Mouse (Mus musculus) G1E-ER4 (cell line): ENCODE measurements around the gene Tpte. TPM values are rescaled to one million over a fixed set of nuclear protein-coding genes. Genes with fewer than 3 reads are reported as not detected.

Experiments used
- GATA1 ChIP-seq: IDR thresholded peaks from one replicate; pipeline ENCODE4 v1.8.0; 2012; ENCODE audit warnings: low read length, inconsistent platforms
- polyA plus RNA-seq: library from polyadenylated mRNA; stranded (reverse); fragments of >175 nt; gene quantifications from 2 replicates; pipeline ENCODE4 v1.2.3, GENCODE M21; 2012

Gene Tpte
- polyA plus RNA-seq, 1 experiment, result not detected

- no peak for TF ChIP-seq GATA1
Observed at GRCm38 (mm10) chr8:22403235-22403634, 120.0 kb downstream of the Tpte start.

- no peak for TF ChIP-seq GATA1
Observed at GRCm38 (mm10) chr8:22405733-22406132, 122.5 kb downstream of the Tpte start.

DNA sequence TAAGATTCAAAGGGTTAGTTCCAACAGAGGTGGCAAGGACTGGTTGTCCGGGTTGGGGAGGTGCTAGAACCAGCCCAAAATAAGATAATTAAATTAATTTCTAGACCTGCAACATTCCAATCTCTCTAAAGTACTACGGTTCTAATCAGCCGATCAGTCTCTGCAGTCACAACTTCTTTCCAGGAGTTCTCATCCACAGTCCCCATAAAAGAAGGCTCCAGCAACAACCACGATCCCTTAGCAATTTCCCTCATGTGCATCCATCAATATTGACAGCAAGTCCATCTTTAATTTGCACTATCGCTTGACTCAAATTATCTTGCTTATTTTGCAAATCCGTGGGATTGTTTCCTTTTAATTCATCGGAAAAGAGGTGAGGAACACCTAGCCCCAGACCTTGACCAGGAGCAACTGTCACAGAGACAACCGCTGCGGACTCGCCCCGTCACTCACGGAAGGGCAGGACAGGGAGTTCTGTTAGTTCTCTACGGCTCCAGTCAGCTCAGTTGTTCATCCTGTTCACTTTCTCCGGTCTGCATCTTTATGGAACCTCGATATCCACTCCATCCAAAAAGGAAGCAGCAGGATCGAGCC, 127.5 kb downstream of the Tpte start:
- TF ChIP-seq GATA1, result no peak

DNA sequence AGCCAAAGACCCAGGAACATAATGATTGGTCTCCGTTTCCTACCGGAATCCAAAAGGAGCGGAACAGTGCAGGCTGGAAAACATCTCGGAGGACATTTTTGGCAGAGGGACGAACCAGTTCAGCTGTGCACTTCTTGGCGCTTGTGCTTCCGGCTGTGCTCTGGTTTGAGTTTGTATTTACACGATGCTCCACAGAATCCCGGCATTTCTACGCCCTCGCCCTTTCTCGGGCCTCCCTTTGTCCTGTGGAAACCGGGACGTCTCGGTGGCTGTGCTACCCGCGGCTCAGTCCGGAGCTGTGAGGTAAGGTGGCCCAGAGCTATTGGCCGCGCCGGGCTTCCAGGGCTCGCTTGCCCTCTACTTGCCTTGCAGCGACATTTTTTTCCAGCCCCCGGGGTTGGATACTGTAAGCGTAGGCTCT, 128.1 kb downstream of the Tpte start, which contains the start of gene Mrps31:
TSS of gene Mrps31 (plus strand) at position 80 of the 421 bp plus-strand sequence.
- no peak for TF ChIP-seq GATA1

- no peak for TF ChIP-seq GATA1
Observed at GRCm38 (mm10) chr8:22411971-22412370, 128.7 kb downstream of the Tpte start.

Other genes with a start within 250 kb of the Tpte start
- 15.2 and 15.5 TPM in 2 replicates for gene Atp7b, start 223.1 kb upstream of the Tpte start, polyA plus RNA-seq
- gene Alg11, start 222.7 kb upstream of the Tpte start, polyA plus RNA-seq, result 0.48 and 0.80 TPM in 2 replicates
- not detected in 2 replicates for gene Nek5, start 158.4 kb upstream of the Tpte start, polyA plus RNA-seq
- 2.5 and 3.1 TPM in 2 replicates for gene Nek3, start 117.0 kb upstream of the Tpte start, polyA plus RNA-seq
- 6.7 and 10.0 TPM in 2 replicates for gene Ckap2, start 97.6 kb upstream of the Tpte start, polyA plus RNA-seq
- gene Vps36, start 90.6 kb upstream of the Tpte start, polyA plus RNA-seq, result 9.0 and 12.8 TPM in 2 replicates
- gene Thsd1, start 56.1 kb upstream of the Tpte start, polyA plus RNA-seq, result not detected in 2 replicates
- gene Slc25a15, start 115.2 kb downstream of the Tpte start, polyA plus RNA-seq, result 10.1 and 11.3 TPM in 2 replicates
- 1.3 and 2.0 TPM in 2 replicates for gene Mrps31, start 127.9 kb downstream of the Tpte start, polyA plus RNA-seq